Mouse (Mus musculus): ENCODE measurements around the gene Car4. TPM values are rescaled to one million over a fixed set of nuclear protein-coding genes. Genes with fewer than 3 reads are reported as not detected.

Car4 gene
- polyA plus RNA-seq, 1 experiment from 2014 or later = 95.7 TPM

DNA sequence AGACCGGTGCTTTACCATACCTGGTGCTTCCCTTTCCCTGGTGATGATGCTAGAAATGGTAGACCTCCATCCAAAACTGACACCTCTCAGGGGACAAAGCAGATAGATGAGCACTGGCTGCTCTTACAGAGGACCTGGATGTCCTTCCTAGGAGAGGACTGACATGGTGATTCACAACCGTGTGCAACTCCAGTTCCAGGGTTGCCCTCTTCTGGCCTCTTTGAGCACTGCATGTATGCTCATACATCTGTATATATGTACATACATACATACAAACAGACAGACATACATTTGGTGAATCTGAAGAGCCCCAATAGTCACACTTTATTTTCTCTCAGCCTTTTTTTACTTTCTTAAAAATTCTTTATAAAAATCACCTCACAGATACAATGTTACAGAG, 20.5 kb downstream of the Car4 start:
- Histone ChIP-seq H3K4me3 (ENCODE audit: low read length) (no peak overlapping the region), H3K27me3 (ENCODE audit: insufficient read depth, low read length) (no peaks in the 10 kb centered on the region), H3K27ac (ENCODE audit: low read length) (no peak overlapping the region), H3K36me3 (ENCODE audit: insufficient read depth, low read length) (no peaks in the 10 kb centered on the region), H3K4me1 (ENCODE audit: insufficient read depth, low read length) (no peaks in the 10 kb centered on the region), H3K9me3 (ENCODE audit: low read length) (no peaks in the 10 kb centered on the region), H3K4me2 (replicated peaks; ENCODE audit: low read depth, low read length) (no peak overlapping the region), H3K9ac (replicated peaks; ENCODE audit: low read length) (no peak overlapping the region)
- no peak for ATAC-seq (ENCODE audit: low FRiP score, low TSS enrichment)
- 46% methylated on average over 2 of the region's 2 CpGs for whole genome bisulfite sequencing

DNA sequence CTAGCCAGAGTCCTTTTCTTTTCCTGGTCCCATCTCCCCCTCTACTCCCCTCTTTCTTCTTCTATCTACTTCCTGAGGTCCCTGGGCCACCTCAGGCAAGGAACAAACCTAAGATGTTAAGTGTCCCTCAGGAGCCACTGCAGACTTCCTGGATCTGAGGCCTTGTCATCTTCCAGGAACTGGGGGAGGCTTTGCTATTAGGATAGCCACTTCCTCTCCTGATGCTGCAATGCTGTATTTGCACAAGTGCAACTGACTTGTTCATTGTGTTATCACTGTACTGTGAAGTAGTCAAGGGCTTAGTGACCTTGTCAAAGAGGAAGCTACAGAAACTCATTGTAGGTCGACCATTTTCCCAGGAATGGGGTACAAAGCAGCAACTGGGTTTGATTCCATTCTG, 21.8 kb downstream of the Car4 start:
- H3K9me3 ChIP-seq (ENCODE audit: low read length) = no peaks in the 10 kb centered on the region
- no peak overlapping the region for H3K4me3 ChIP-seq (ENCODE audit: low read length)
- no peak overlapping the region for H3K27ac ChIP-seq (ENCODE audit: low read length)
- no peak overlapping the region for H3K4me2 ChIP-seq (replicated peaks; ENCODE audit: low read depth, low read length)
- no peaks in the 10 kb centered on the region for H3K27me3 ChIP-seq (ENCODE audit: insufficient read depth, low read length)
- no peak overlapping the region for H3K9ac ChIP-seq (replicated peaks; ENCODE audit: low read length)
- H3K36me3 ChIP-seq (ENCODE audit: insufficient read depth, low read length) = no peaks in the 10 kb centered on the region
- WGBS = 45% methylated on average over 1 of the region's 1 CpGs
- no peak for ATAC-seq (ENCODE audit: low FRiP score, low TSS enrichment)
- no peaks in the 10 kb centered on the region for H3K4me1 ChIP-seq (ENCODE audit: insufficient read depth, low read length)

DNA sequence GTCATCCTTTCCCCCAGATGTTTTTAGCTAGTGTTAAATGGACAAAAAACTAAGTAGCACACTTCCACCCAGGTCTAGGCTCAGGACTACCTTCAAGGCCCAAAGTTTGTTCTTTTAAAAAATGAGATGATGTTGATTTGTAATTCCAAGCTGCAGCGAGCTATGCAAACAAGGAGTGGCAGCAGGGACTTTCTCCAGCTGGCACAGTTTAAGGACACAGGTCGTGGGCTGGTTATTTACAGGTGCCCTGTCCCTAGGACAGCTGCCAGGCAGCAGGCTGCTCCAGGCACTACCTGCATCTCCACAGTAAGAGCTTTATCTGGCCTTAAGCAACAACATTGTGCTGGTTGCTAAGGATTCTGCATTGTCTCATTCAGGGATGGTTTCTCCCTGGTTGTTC, 23.1 kb downstream of the Car4 start:
- Histone ChIP-seq H3K4me1 (ENCODE audit: insufficient read depth, low read length) (no peaks in the 10 kb centered on the region), H3K27ac (ENCODE audit: low read length) (no peak overlapping the region), H3K36me3 (ENCODE audit: insufficient read depth, low read length) (0 out of 2 replicates have a peak, but pooled peaks cover 2% of the 10 kb centered on the region), H3K27me3 (ENCODE audit: insufficient read depth, low read length) (no peaks in the 10 kb centered on the region), H3K9me3 (ENCODE audit: low read length) (no peaks in the 10 kb centered on the region), H3K9ac (replicated peaks; ENCODE audit: low read length) (no peak overlapping the region), H3K4me2 (replicated peaks; ENCODE audit: low read depth, low read length) (no peak overlapping the region), H3K4me3 (ENCODE audit: low read length) (no peak overlapping the region)
- no peak for ATAC-seq (ENCODE audit: low FRiP score, low TSS enrichment)
- 64% methylated on average over 2 of the region's 2 CpGs for whole genome bisulfite sequencing

DNA sequence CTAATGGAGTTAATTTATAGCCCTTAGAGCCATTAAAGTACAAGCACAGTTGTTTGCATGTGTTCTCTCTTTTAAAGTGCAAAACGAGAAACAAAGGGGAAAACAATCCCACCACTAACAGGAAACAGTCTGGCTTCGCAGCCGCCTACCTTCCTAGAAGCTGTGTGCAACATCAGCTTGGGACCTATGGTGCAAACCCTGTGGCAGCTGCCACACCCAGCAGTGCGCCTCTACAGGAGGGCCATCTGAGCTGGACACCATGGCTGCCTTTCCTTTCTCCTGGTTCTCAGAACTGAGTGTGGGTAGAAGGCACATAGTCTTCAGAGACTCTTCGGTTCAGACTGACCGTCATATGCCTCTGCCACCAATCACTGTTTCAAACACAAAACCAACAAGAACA, 27.8 kb downstream of the Car4 start:
- no peak overlapping the region for H3K4me3 ChIP-seq (ENCODE audit: low read length)
- H3K9ac ChIP-seq (replicated peaks; ENCODE audit: low read length) = no peak overlapping the region
- H3K36me3 ChIP-seq (ENCODE audit: insufficient read depth, low read length) = peaks cover 11% of the 10 kb centered on the region; the same call in 1 of the 2 replicates
- H3K27me3 ChIP-seq (ENCODE audit: insufficient read depth, low read length) = no peaks in the 10 kb centered on the region
- no peak overlapping the region for H3K4me2 ChIP-seq (replicated peaks; ENCODE audit: low read depth, low read length)
- H3K4me1 ChIP-seq (ENCODE audit: insufficient read depth, low read length) = no peaks in the 10 kb centered on the region
- H3K27ac ChIP-seq (ENCODE audit: low read length) = no peak overlapping the region
- H3K9me3 ChIP-seq (ENCODE audit: low read length) = no peaks in the 10 kb centered on the region
- no peak for ATAC-seq (ENCODE audit: low FRiP score, low TSS enrichment)
- whole genome bisulfite sequencing = 82% methylated on average over 6 of the region's 6 CpGs

DNA sequence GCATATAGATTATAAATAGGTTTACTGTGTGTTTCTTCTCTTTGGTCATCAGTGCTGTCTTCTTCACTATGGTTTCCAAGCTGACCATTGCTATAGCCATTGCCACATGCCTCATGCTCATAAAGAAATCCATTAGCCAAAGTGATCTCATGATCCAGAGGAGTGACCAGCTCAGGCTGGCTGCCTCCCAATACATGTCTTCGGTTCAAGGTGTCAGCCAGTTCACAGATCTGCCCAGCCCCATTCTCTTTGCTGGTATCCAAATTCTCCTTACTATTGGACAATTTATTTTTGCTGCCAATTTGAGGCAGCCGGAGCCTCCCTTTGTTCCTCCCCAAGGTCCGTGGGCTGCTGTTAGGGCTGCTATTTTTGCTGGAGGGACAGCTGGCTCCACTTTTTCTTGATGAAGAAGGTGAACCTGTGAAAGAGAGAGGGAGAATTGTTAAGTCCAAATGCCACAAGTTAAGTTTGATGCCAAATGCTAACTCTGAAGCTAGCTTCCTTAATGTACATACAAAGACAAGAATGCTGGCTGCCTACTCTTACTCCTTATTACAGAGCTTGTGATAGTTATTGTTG, 30.8 kb downstream of the Car4 start:
- no peak overlapping the region for H3K4me2 ChIP-seq (replicated peaks; ENCODE audit: low read depth, low read length)
- no peak overlapping the region for H3K27ac ChIP-seq (ENCODE audit: low read length)
- no peaks in the 10 kb centered on the region for H3K27me3 ChIP-seq (ENCODE audit: insufficient read depth, low read length)
- peaks cover 26% of the 10 kb centered on the region for H3K36me3 ChIP-seq (ENCODE audit: insufficient read depth, low read length)
- H3K4me1 ChIP-seq (ENCODE audit: insufficient read depth, low read length) = no peaks in the 10 kb centered on the region
- H3K4me3 ChIP-seq (ENCODE audit: low read length) = no peak overlapping the region
- no peak for ATAC-seq (ENCODE audit: low FRiP score, low TSS enrichment)
- no peaks in the 10 kb centered on the region for H3K9me3 ChIP-seq (ENCODE audit: low read length)
- 83% methylated on average over 3 of the region's 3 CpGs for WGBS
- no peak overlapping the region for H3K9ac ChIP-seq (replicated peaks; ENCODE audit: low read length)

DNA sequence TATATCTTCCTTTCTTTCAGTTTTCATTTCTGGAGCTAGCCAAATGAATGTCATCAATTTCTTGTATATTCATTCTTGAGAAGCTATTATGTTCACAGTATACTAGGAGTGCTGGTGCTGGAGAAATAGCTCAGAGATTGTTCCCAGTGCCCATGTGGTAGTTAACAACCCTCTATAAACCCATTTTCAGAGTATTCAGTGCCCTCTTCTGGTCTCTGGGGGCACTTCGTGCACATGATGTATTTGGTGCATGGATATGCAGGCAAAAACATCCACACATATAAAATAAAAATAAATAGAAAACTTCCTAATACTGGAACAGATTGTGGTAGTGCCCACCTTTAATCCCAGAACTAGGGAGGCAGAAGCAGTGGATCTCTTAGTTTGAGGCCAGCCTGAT, 35.4 kb downstream of the Car4 start:
- 84% methylated on average over 1 of the region's 1 CpGs for WGBS
- ATAC-seq (ENCODE audit: low FRiP score, low TSS enrichment) = no peak
- no peak overlapping the region for H3K9ac ChIP-seq (replicated peaks; ENCODE audit: low read length)
- no peaks in the 10 kb centered on the region for H3K27me3 ChIP-seq (ENCODE audit: insufficient read depth, low read length)
- no peaks in the 10 kb centered on the region for H3K4me1 ChIP-seq (ENCODE audit: insufficient read depth, low read length)
- peaks cover 29% of the 10 kb centered on the region for H3K36me3 ChIP-seq (ENCODE audit: insufficient read depth, low read length)
- H3K4me2 ChIP-seq (replicated peaks; ENCODE audit: low read depth, low read length) = no peak overlapping the region
- no peaks in the 10 kb centered on the region for H3K9me3 ChIP-seq (ENCODE audit: low read length)
- no peak overlapping the region for H3K4me3 ChIP-seq (ENCODE audit: low read length)
- H3K27ac ChIP-seq (ENCODE audit: low read length) = no peak overlapping the region

DNA sequence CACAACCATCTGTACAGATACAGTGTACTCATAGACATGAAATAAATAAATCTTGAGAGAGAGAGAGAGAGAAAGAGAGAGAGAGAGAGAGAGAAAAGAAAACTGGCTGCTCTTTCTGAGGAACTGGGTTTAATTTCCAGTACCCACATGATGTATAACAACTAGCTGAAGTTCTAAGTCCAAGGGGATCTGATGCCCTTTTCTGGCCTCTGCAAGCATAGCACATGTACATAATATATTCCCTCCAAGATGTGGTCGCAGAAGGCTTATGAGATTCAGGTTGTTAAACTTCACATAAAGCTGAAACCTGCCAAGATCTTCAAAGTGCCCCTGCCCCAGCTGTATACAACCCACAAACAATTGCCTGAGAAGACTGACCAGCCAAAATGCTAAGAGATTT, 37.7 kb downstream of the Car4 start:
- WGBS = 83% methylated on average over 1 of the region's 1 CpGs
- Histone ChIP-seq H3K4me1 (ENCODE audit: insufficient read depth, low read length) (no peaks in the 10 kb centered on the region), H3K27ac (ENCODE audit: low read length) (no peak overlapping the region), H3K9me3 (ENCODE audit: low read length) (no peaks in the 10 kb centered on the region), H3K27me3 (ENCODE audit: insufficient read depth, low read length) (no peaks in the 10 kb centered on the region), H3K9ac (replicated peaks; ENCODE audit: low read length) (no peak overlapping the region), H3K36me3 (ENCODE audit: insufficient read depth, low read length) (peaks cover 25% of the 10 kb centered on the region), H3K4me3 (ENCODE audit: low read length) (no peak overlapping the region), H3K4me2 (replicated peaks; ENCODE audit: low read depth, low read length) (no peak overlapping the region)
- ATAC-seq (ENCODE audit: low FRiP score, low TSS enrichment) = no peak

DNA sequence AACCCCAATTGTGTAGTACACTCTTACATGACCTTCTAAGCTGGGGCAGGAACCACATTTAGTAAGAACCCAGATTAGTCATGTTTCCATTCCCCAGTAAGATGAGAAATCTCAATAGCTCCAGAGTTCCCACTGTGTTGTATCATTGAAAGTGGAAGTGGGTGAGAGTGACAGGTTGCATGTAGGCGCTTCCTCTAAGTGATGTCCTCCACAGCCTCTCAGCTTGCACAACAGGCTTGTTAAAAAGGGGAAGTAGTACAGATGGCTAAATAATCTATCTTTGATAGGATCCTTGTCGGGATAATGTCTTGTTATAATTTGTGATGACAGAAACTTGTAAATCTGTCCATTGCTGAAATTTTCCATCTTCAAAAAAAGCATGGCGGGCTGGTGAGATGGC, 46.0 kb downstream of the Car4 start:
- no peak overlapping the region for H3K9ac ChIP-seq (replicated peaks; ENCODE audit: low read length)
- H3K27me3 ChIP-seq (ENCODE audit: insufficient read depth, low read length) = no peaks in the 10 kb centered on the region
- H3K9me3 ChIP-seq (ENCODE audit: low read length) = no peaks in the 10 kb centered on the region
- no peaks in the 10 kb centered on the region for H3K4me1 ChIP-seq (ENCODE audit: insufficient read depth, low read length)
- peaks cover 15% of the 10 kb centered on the region for H3K36me3 ChIP-seq (ENCODE audit: insufficient read depth, low read length)
- ATAC-seq (ENCODE audit: low FRiP score, low TSS enrichment) = no peak
- 89% methylated on average over 3 of the region's 3 CpGs for WGBS
- H3K4me3 ChIP-seq (ENCODE audit: low read length) = no peak overlapping the region
- no peak overlapping the region for H3K27ac ChIP-seq (ENCODE audit: low read length)
- H3K4me2 ChIP-seq (replicated peaks; ENCODE audit: low read depth, low read length) = no peak overlapping the region

DNA sequence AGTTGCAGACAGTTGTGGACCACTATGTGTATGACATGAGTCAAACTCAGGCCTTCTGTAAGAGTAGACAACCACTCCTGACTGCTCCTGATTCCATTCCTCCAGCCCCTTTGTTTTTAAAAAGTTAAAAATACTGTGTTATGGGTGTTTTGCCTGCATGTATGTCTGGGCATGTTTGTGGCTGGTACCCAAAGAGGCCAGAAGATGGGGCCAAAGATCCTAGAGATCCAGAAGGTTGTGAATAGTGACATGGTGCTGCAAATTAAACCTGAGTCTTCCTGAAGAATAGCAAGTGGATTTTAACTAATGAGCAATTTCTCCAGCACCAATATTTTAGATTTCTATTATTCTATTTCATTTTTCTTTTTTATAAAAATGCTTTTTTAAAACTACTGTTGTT, 55.5 kb downstream of the Car4 start:
- Histone ChIP-seq H3K36me3 (ENCODE audit: insufficient read depth, low read length) (peaks cover 15% of the 10 kb centered on the region; the same call in 1 of the 2 replicates), H3K27ac (ENCODE audit: low read length) (no peak overlapping the region), H3K4me2 (replicated peaks; ENCODE audit: low read depth, low read length) (no peak overlapping the region), H3K9ac (replicated peaks; ENCODE audit: low read length) (no peak overlapping the region), H3K4me3 (ENCODE audit: low read length) (no peak overlapping the region), H3K4me1 (ENCODE audit: insufficient read depth, low read length) (no peaks in the 10 kb centered on the region), H3K27me3 (ENCODE audit: insufficient read depth, low read length) (no peaks in the 10 kb centered on the region), H3K9me3 (ENCODE audit: low read length) (no peaks in the 10 kb centered on the region)
- no peak for ATAC-seq (ENCODE audit: low FRiP score, low TSS enrichment)
